Mouse (Mus musculus): ENCODE results near the gene Nfyb. TPM values are rescaled to one million over a fixed set of nuclear protein-coding genes. Genes with fewer than 3 reads are reported as not detected.

Nfyb gene
- polyA plus RNA-seq, 1 experiment from 2014 or later: 49.5 TPM

DNA sequence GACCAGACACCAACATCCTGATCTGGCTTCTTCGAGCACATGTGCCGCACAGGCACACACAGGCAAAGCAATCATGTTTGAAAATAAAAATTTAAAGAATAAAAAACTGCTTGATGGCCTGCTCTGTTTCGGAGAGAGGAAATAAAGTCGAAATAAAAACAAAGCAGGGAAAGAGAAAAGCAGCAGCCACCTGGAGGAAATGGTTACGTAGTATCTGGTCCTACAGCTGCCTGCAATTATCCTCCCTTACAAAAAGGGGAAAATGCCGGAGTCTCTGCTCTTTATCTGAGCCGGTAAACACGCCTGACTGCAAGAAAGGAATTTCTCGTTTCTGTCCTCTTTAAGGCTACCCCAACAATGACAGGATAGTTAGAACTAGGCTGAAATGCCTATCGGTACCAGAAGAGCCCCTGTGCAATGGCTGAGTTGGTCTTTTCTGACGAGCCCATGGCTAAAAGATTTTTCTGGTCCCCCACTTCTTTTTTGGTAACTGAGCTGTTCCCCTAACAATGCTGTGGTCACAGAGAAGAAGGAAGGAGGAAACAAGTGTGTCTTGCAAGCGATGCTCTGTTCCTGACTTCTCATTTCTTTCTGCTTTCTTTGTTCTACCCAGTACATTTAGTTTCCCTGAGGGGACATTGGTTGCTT is 32.7 kb upstream of the Nfyb start:
- WGBS: 46% methylated on average over 12 of the region's 12 CpGs
- Histone ChIP-seq H3K27me3 (0 out of 2 replicates have a peak, but pooled peaks cover 3% of the 10 kb centered on the region), H3K36me3 (no peaks in the 10 kb centered on the region), H3K9ac (no peak overlapping the region; the same call in 1 of the 2 replicates), H3K4me2 (no peak overlapping the region), H3K4me1 (replicated peaks) (0 out of 2 replicates have a peak, but pooled peaks cover 6% of the 10 kb centered on the region), H3K9me3 (no peaks in the 10 kb centered on the region), H3K27ac (no peak overlapping the region), H3K4me3 (no peak overlapping the region)
- ATAC-seq (ENCODE audit: low FRiP score): no peak

DNA sequence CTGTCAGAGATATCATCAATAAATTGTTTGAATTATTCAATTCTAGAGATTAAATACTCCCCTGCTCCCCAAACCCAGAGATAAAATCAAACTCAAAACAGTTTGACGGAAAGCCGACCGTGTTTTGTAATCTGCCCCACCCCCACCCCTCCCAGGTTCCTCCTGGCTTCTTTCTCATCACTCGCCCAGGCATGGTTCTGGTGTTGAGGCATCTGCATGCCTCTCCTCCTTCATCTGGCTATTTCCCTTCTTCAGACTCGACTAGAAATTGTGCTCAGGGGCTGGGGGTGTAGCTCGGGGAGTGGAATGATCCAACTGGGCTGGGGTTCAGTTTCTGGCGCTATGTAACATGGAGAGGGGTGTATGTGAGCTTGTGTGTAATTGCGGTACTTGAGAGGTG is 31.8 kb upstream of the Nfyb start:
- H3K4me1 ChIP-seq (replicated peaks): 0 out of 2 replicates have a peak, but pooled peaks cover 6% of the 10 kb centered on the region
- H3K4me3 ChIP-seq: no peak overlapping the region
- no peak overlapping the region for H3K27ac ChIP-seq
- WGBS: 51% methylated on average over 8 of the region's 8 CpGs
- no peaks in the 10 kb centered on the region for H3K9me3 ChIP-seq
- ATAC-seq (ENCODE audit: low FRiP score): no peak
- H3K36me3 ChIP-seq: no peaks in the 10 kb centered on the region
- no peak overlapping the region for H3K9ac ChIP-seq
- H3K27me3 ChIP-seq: 0 out of 2 replicates have a peak, but pooled peaks cover 3% of the 10 kb centered on the region
- H3K4me2 ChIP-seq: peak overlapping the region; percentile 32

DNA sequence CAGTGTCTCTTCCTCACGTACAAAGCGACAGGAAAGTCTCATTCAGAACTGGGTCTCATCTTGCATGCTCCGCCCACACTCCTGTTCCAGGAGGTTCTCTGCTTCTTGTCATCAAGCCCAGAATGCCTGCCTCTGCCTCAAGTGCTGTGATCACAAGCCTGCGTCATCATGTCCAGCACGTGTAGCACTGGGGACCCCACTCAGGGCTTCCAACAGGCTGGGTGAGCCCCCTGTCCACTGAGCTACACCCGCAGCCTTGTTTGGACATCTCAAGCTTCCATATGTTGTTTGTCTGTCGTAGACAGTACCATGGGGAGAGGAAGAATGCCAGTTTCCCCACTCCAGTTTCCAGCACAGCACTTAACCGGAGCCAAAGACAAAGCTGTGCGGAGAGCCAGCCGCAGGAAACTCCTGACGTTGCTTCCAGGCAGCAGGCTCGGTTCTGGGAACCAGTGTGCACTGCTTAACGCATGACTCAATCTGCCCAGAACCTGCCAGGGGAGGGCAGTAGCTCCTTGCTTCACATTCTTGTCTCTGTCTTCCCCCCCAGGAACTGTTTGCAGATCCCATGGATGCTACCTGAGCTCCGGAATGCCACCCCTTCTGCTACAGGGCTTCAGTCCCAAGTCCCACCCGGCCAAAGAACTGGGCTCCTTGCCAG is 31.3 kb upstream of the Nfyb start:
- Histone ChIP-seq H3K9me3 (no peaks in the 10 kb centered on the region), H3K27me3 (0 out of 2 replicates have a peak, but pooled peaks cover 3% of the 10 kb centered on the region), H3K9ac (0 out of 2 replicates have a peak overlapping the region, but pooled peaks have one; percentile 8), H3K4me2 (peak overlapping the region; percentile 32), H3K36me3 (no peaks in the 10 kb centered on the region), H3K4me3 (no peak overlapping the region), H3K27ac (no peak overlapping the region), H3K4me1 (replicated peaks) (0 out of 2 replicates have a peak, but pooled peaks cover 6% of the 10 kb centered on the region)
- WGBS: 48% methylated on average over 15 of the region's 15 CpGs
- peak; percentile 49; the same call in 1 of the 2 replicates for ATAC-seq (ENCODE audit: low FRiP score)

DNA sequence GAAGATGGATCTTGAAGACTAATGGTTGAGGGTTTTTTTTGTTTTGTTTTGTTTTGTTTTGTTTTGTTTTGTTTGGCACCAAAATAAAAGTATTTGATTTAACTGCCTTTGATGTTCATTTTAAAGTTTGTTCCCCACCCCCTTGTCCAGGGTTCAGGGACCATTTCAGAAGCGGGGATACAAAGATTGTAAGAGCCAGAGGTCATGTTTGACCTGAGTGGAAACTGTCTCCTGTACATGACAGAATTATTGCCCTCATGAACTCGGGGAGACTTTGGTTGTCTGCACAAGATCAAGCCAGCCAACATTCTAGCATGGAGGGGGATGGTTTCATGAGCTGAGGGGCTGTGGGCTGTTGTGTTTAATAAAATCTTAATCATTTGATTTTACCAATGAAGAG is 28.4 kb upstream of the Nfyb start:
- Histone ChIP-seq H3K4me1 (replicated peaks) (0 out of 2 replicates have a peak, but pooled peaks cover 6% of the 10 kb centered on the region), H3K9me3 (no peaks in the 10 kb centered on the region), H3K4me2 (no peak overlapping the region), H3K27ac (no peak overlapping the region), H3K36me3 (no peaks in the 10 kb centered on the region), H3K9ac (no peak overlapping the region), H3K27me3 (0 out of 2 replicates have a peak, but pooled peaks cover 3% of the 10 kb centered on the region), H3K4me3 (no peak overlapping the region)
- ATAC-seq (ENCODE audit: low FRiP score): no peak
- WGBS: 77% methylated on average over 2 of the region's 2 CpGs

DNA sequence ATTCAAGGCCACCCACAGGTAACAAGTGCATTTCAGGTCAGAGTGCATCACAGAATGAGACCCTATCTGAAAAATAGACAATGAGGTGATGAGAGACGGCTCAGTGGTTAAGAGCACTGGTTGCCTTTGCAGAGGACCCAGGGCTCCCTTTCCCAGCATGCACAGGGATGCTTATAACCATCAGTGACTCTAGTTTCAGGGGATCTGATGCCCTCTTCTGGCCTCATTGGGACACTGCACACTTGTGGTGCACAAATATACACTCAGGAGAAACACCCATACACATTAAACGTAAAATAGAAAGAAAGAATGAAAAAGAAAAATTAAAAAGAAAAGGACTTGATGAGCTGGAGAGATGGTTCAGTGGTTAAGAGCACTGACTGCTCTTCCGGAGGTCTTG is 27.8 kb upstream of the Nfyb start:
- Histone ChIP-seq H3K27ac (no peak overlapping the region), H3K9me3 (no peaks in the 10 kb centered on the region), H3K4me2 (no peak overlapping the region), H3K4me1 (replicated peaks) (0 out of 2 replicates have a peak, but pooled peaks cover 6% of the 10 kb centered on the region), H3K27me3 (no peaks in the 10 kb centered on the region), H3K9ac (no peak overlapping the region), H3K4me3 (no peak overlapping the region), H3K36me3 (no peaks in the 10 kb centered on the region)
- ATAC-seq (ENCODE audit: low FRiP score): no peak
- WGBS: 89% methylated on average over 3 of the region's 3 CpGs

DNA sequence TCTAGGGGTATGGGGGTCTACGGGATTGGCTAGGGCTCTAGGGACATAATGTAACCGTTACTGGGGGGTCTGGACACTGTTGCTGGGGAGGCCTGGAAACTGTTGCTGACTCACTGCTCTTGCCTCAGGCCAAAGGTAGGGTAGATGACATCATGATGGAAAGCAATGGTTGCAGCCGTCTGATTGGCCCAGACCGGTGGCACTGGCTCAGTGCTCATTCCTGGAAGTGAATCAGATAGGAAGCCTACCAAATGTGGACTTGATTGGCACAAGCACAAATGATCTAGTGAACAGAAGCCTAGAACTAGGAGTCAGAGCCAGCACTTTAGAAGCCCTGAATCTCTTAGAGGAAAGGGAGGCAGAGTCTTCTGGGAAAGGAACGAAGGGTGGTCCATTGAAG is 26.6 kb upstream of the Nfyb start:
- WGBS: 96% methylated on average over 5 of the region's 5 CpGs
- Histone ChIP-seq H3K4me2 (no peak overlapping the region), H3K27me3 (no peaks in the 10 kb centered on the region)

DNA sequence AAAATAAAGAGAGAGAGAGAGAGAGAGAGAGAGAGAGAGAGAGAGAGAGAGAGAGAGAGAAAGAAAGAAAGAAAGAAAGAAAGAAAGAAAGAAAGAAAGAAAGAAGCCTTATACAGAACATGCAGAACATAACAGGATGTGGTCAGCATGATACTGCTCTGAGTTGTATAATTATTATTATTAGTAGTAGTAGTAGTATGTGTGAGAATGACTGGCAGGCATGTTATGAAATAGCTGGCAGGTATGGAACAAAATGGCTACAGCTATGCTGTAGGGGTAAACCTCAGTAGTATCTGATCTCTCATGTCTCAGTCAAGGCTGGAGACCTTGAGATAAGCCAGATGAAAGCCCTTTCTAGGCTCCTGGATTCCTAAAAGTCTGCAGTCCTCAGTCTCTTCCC is 25.2 kb upstream of the Nfyb start:
- Histone ChIP-seq H3K36me3 (no peaks in the 10 kb centered on the region), H3K27me3 (no peaks in the 10 kb centered on the region), H3K9ac (no peak overlapping the region), H3K4me3 (no peak overlapping the region), H3K4me1 (replicated peaks) (no peaks in the 10 kb centered on the region), H3K27ac (no peak overlapping the region), H3K4me2 (no peak overlapping the region), H3K9me3 (no peaks in the 10 kb centered on the region)
- no peak for ATAC-seq (ENCODE audit: low FRiP score)

More for the DNA sequence above, 26.6 kb upstream of the Nfyb start:
- ATAC-seq (ENCODE audit: low FRiP score): no peak
- Histone ChIP-seq H3K9me3 (no peaks in the 10 kb centered on the region), H3K27ac (no peak overlapping the region), H3K36me3 (no peaks in the 10 kb centered on the region), H3K4me3 (no peak overlapping the region), H3K4me1 (replicated peaks) (0 out of 2 replicates have a peak, but pooled peaks cover 5% of the 10 kb centered on the region), H3K9ac (no peak overlapping the region)

DNA sequence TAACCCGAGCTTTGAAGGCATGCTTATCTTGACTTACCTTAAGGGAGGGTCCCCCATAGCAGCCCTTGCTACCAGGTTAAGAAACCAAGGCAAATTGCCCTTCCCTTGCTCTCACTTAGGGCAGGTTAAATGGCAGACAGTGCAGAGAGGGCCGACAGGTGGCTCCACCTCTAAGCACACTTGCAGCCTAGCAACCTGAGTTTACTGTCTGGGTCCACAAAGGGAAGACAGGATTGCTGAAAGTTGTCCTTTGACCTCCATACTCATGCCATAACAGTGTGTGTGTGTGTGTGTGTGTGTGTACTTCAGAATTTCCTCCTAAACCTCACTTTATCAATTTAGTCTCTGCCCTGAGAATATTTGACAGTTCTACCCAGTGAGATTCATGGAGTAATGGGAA is 18.5 kb upstream of the Nfyb start:
- Histone ChIP-seq H3K4me3 (no peak overlapping the region), H3K4me2 (no peak overlapping the region), H3K9ac (no peak overlapping the region), H3K27me3 (no peaks in the 10 kb centered on the region), H3K9me3 (no peaks in the 10 kb centered on the region), H3K27ac (no peak overlapping the region), H3K36me3 (no peaks in the 10 kb centered on the region), H3K4me1 (replicated peaks) (peaks cover 6% of the 10 kb centered on the region)
- WGBS: 45% methylated on average over 2 of the region's 2 CpGs
- ATAC-seq (ENCODE audit: low FRiP score): no peak

DNA sequence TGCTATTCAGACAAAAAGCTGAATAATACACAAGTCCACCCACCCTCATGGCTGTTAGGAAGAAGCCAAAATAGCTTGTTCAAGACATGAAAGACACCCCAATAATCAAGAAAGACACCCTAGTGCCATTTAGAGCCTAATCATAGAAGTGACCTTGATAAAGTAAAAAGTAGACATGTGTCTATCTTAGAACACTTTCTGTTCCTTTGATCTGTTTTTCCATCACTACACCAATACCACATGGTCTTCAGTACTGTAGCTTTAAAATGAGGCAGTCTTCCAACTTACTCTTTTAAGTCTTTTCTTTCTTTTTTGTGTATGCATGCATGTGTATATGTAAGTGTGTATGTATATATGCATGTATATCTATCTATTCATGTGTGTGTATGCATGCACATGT is 16.9 kb upstream of the Nfyb start:
- ATAC-seq (ENCODE audit: low FRiP score): no peak
- no peaks in the 10 kb centered on the region for H3K36me3 ChIP-seq

DNA sequence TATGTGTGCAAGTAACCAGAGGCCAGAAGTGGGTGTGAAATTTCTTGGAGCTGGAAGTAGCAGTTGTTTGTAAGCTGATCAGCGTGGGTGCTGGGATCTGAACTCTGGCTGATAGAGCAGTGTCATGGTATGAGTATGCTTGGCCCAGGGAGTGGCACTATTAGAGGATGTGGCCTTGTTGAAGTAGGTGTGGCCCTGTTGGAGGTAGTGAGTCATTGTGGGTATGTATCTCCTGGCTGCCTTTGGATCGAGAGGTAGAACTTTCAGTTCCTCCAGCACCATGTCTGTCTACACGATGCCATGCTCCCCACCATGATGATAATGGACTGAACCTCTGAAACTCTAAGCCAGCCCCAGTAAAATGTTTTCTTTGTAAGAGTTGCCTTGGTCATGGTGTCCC is 16.4 kb upstream of the Nfyb start:
- WGBS: 96% methylated on average over 3 of the region's 3 CpGs
- Histone ChIP-seq H3K4me2 (no peak overlapping the region), H3K9me3 (no peaks in the 10 kb centered on the region), H3K9ac (no peak overlapping the region), H3K27ac (no peak overlapping the region), H3K36me3 (no peaks in the 10 kb centered on the region), H3K4me3 (no peak overlapping the region), H3K4me1 (replicated peaks) (peaks cover 6% of the 10 kb centered on the region), H3K27me3 (no peaks in the 10 kb centered on the region)
- ATAC-seq (ENCODE audit: low FRiP score): no peak

More for the DNA sequence above, 16.9 kb upstream of the Nfyb start:
- Histone ChIP-seq H3K4me2 (no peak overlapping the region), H3K27ac (no peak overlapping the region), H3K4me1 (replicated peaks) (peaks cover 6% of the 10 kb centered on the region), H3K4me3 (no peak overlapping the region), H3K27me3 (no peaks in the 10 kb centered on the region), H3K9ac (no peak overlapping the region), H3K9me3 (no peaks in the 10 kb centered on the region)

DNA sequence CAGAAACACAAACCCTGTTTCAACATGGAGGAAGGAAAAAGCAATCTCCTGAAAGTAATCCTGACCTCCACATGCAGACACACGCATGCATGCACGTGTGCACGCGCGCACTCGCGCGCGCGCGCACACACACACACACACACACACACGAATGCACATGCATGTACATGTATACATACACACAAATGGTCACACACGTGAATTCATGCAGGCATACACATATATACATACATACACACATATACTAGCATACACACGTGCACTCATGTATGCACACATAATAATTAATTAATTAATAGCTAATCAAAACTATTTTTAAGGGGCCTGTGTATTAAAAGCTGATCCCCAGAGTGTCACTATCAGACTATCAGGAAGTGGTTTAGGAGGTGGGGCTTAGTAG is 15.9 kb upstream of the Nfyb start:
- Histone ChIP-seq H3K36me3 (no peaks in the 10 kb centered on the region), H3K9ac (no peak overlapping the region), H3K27me3 (no peaks in the 10 kb centered on the region), H3K4me3 (no peak overlapping the region), H3K9me3 (no peaks in the 10 kb centered on the region), H3K4me1 (replicated peaks) (peaks cover 6% of the 10 kb centered on the region), H3K4me2 (no peak overlapping the region), H3K27ac (no peak overlapping the region)
- WGBS: 96% methylated on average over 14 of the region's 14 CpGs
- ATAC-seq (ENCODE audit: low FRiP score): no peak

DNA sequence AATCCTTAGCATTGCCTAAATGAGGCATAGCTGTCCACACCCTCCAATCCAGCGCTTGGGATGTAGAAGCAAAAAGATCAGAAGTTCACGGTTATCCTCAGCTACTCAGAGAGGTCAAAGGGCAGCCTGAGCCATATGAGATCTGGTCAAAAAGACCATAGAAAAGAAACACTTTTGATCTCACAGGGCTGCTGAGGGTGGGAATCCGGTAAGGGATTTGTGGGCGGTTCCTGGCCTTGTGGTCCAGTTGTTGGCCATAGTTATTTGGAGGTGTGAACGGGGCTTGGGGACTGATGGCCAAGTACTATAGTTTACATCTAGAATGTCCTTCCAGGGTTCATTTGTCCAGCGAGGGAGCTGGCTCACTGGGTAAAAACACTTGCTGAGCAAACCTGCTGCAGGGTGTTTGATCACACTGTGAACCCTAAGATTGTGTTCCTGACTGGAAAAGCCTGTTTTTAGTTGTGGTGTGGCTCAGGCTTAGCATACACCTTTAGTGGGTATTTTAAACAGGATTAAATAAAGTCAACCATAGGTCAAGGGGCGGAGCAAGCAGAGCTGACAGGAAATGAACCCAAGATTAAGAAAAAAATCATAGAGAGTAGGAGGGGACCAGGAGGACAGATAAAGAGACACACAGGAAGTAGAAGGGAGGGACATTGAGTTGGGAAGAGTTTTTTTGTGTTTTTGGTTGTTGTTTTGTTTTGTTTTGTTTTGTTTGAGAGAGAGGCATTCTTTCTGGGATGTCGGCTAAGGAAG is 15.0 kb upstream of the Nfyb start:
- Histone ChIP-seq H3K27ac (no peak overlapping the region), H3K9ac (no peak overlapping the region)
- WGBS: 80% methylated on average over 8 of the region's 8 CpGs

More for the DNA sequence above, 15.0 kb upstream of the Nfyb start:
- Histone ChIP-seq H3K9me3 (no peaks in the 10 kb centered on the region), H3K4me3 (no peak overlapping the region), H3K4me2 (no peak overlapping the region), H3K36me3 (no peaks in the 10 kb centered on the region), H3K27me3 (no peaks in the 10 kb centered on the region), H3K4me1 (replicated peaks) (peaks cover 6% of the 10 kb centered on the region)
- ATAC-seq (ENCODE audit: low FRiP score): no peak

Measured in hindbrain, embryonic 13.5 days (tissue).